Mouse (Mus musculus) E14TG2a.4 (cell line): ENCODE results near the gene Trpc4ap.
"Not testable (repeated sequence)": the region's sequence is repeated elsewhere in the genome, so short reads cannot be mapped to it uniquely, and the experiment has no call there.

ENCODE experiments used
- H3K27me3 ChIP-seq: 2 replicates; pipeline ENCODE4 v1.6.1; 2014; ENCODE audit warnings: low read length, control low read depth; ENCODE audit not compliant: insufficient read depth
- H3K36me3 ChIP-seq: 2 replicates; pipeline ENCODE4 v1.6.1; 2014; ENCODE audit warnings: low read length, control low read depth; ENCODE audit not compliant: insufficient read depth
- H3K4me1 ChIP-seq: replicated peaks from 2 replicates; pipeline ENCODE4 v1.6.1; 2014; ENCODE audit warnings: low read depth, low read length, control low read depth
- H3K4me3 ChIP-seq: replicated peaks from 2 replicates; pipeline ENCODE4 v1.5.1; 2014; ENCODE audit warnings: mild to moderate bottlenecking, low read length
- H3K9me3 ChIP-seq: 2 replicates; pipeline ENCODE4 v1.6.1; 2014; ENCODE audit warnings: low read length, control low read depth
- CTCF ChIP-seq: conservative IDR thresholded peaks from 2 replicates; pipeline ENCODE4 v1.5.1; 2014; ENCODE audit warnings: low read length
- NANOG ChIP-seq: IDR thresholded peaks from 2 replicates; pipeline ENCODE4 v1.6.1; 2014; ENCODE audit warnings: borderline replicate concordance, low read length, mixed read lengths
- POU5F1 ChIP-seq: IDR thresholded peaks from 2 replicates; pipeline ENCODE4 v1.6.1; 2014; ENCODE audit warnings: low read length, borderline replicate concordance

Trpc4ap gene

GRCm38 (mm10) chr2:155726302-155726701 is 34.1 kb upstream of the Trpc4ap start:
- H3K4me1 ChIP-seq = peaks cover 26% of the 10 kb centered on the region
- no peaks in the 10 kb centered on the region for H3K9me3 ChIP-seq
- no peak overlapping the region for H3K4me3 ChIP-seq
- H3K36me3 ChIP-seq = peaks cover 37% of the 10 kb centered on the region
- no peak for TF ChIP-seq POU5F1
- no peak for TF ChIP-seq CTCF
- TF ChIP-seq NANOG = no peak
- no peaks in the 10 kb centered on the region for H3K27me3 ChIP-seq

GRCm38 (mm10) chr2:155724526-155724925 is 32.3 kb upstream of the Trpc4ap start:
- H3K27me3 ChIP-seq = no peaks in the 10 kb centered on the region
- no peak overlapping the region for H3K4me3 ChIP-seq
- no peaks in the 10 kb centered on the region for H3K9me3 ChIP-seq
- peaks cover 20% of the 10 kb centered on the region for H3K4me1 ChIP-seq
- TF ChIP-seq POU5F1 (no peak), CTCF (no peak)
- peaks cover 52% of the 10 kb centered on the region for H3K36me3 ChIP-seq

GRCm38 (mm10) chr2:155724036-155724435 is 31.9 kb upstream of the Trpc4ap start:
- no peak overlapping the region for H3K4me3 ChIP-seq
- H3K36me3 ChIP-seq = peaks cover 56% of the 10 kb centered on the region
- no peak for TF ChIP-seq POU5F1
- no peak for TF ChIP-seq NANOG
- no peak for TF ChIP-seq CTCF
- H3K9me3 ChIP-seq = no peaks in the 10 kb centered on the region
- H3K27me3 ChIP-seq = no peaks in the 10 kb centered on the region
- peaks cover 19% of the 10 kb centered on the region for H3K4me1 ChIP-seq

- Histone ChIP-seq H3K36me3 (peaks cover 70% of the 10 kb centered on the region), H3K4me1 (peaks cover 15% of the 10 kb centered on the region), H3K27me3 (no peaks in the 10 kb centered on the region), H3K9me3 (no peaks in the 10 kb centered on the region), H3K4me3 (no peak overlapping the region)
- no peak for TF ChIP-seq CTCF
- TF ChIP-seq NANOG = no peak
Measured at GRCm38 (mm10) chr2:155720585-155720984, 28.4 kb upstream of the Trpc4ap start.

- peaks cover 80% of the 10 kb centered on the region for H3K36me3 ChIP-seq
- peaks cover 9% of the 10 kb centered on the region for H3K4me1 ChIP-seq
- no peaks in the 10 kb centered on the region for H3K9me3 ChIP-seq
- TF ChIP-seq POU5F1 (no peak), NANOG (no peak), CTCF (no peak)
- no peak overlapping the region for H3K4me3 ChIP-seq
- H3K27me3 ChIP-seq = no peaks in the 10 kb centered on the region
Measured at GRCm38 (mm10) chr2:155717082-155717990, 25.2 kb upstream of the Trpc4ap start.

- TF ChIP-seq POU5F1 (no peak), CTCF (no peak), NANOG (no peak)
- Histone ChIP-seq H3K4me1 (no peaks in the 10 kb centered on the region), H3K4me3 (no peak overlapping the region), H3K36me3 (peaks cover 90% of the 10 kb centered on the region), H3K27me3 (no peaks in the 10 kb centered on the region), H3K9me3 (no peaks in the 10 kb centered on the region)
Measured at GRCm38 (mm10) chr2:155710557-155710956, 18.4 kb upstream of the Trpc4ap start.

- Histone ChIP-seq H3K4me3 (no peak overlapping the region), H3K4me1 (peaks cover 10% of the 10 kb centered on the region), H3K36me3 (peaks cover 79% of the 10 kb centered on the region), H3K9me3 (no peaks in the 10 kb centered on the region), H3K27me3 (no peaks in the 10 kb centered on the region)
- TF ChIP-seq CTCF (no peak), POU5F1 (no peak), NANOG (no peak)
Measured at GRCm38 (mm10) chr2:155707251-155707650, 15.1 kb upstream of the Trpc4ap start.

- Histone ChIP-seq H3K27me3 (no peaks in the 10 kb centered on the region), H3K36me3 (peaks cover 50% of the 10 kb centered on the region), H3K4me3 (no peak overlapping the region), H3K9me3 (peaks cover 5% of the 10 kb centered on the region; the same call in 1 of the 2 replicates), H3K4me1 (peaks cover 22% of the 10 kb centered on the region)
- TF ChIP-seq CTCF (no peak), POU5F1 (no peak)
Measured at GRCm38 (mm10) chr2:155703630-155704029, 11.4 kb upstream of the Trpc4ap start.

- TF ChIP-seq NANOG (no peak), CTCF (no peak)
- no peaks in the 10 kb centered on the region for H3K27me3 ChIP-seq
- peaks cover 5% of the 10 kb centered on the region; the same call in 1 of the 2 replicates for H3K9me3 ChIP-seq
- peaks cover 22% of the 10 kb centered on the region for H3K4me1 ChIP-seq
- peaks cover 32% of the 10 kb centered on the region for H3K36me3 ChIP-seq
- H3K4me3 ChIP-seq = no peak overlapping the region
Measured at GRCm38 (mm10) chr2:155701399-155701919, 9.3 kb upstream of the Trpc4ap start.

GRCm38 (mm10) chr2:155698443-155698842 is 6.3 kb upstream of the Trpc4ap start:
- not testable (repeated sequence) for H3K9me3 ChIP-seq, H3K4me3 ChIP-seq, H3K27me3 ChIP-seq
- Histone ChIP-seq H3K4me1 (peaks cover 24% of the 10 kb centered on the region), H3K36me3 (peaks cover 13% of the 10 kb centered on the region)
